Mouse (Mus musculus) adrenal gland, adult 2 months (tissue): Measurements from ENCODE around the gene Katnb1. TPM values are rescaled to one million over a fixed set of nuclear protein-coding genes. Genes with fewer than 3 reads are reported as not detected.

Source experiments
- DNase-seq: peaks from one replicate; pipeline ENCODE4 v3.0.0; 2021
- polyA plus RNA-seq: library from polyadenylated mRNA; depleted of rRNA; stranded (reverse); fragments of >200 nt; gene quantifications from 2 replicates; pipeline ENCODE4 v1.2.3, GENCODE M21; 2012; rRNA removed
- total RNA-seq, 2 experiments: library from RNA; stranded (reverse); gene quantifications; 2 replicates each; pipeline ENCODE4 v1.2.3; 2021

Gene Katnb1
- total and polyA plus RNA-seq, 3 experiments = 11.0 to 19.1 (median 17.7) TPM

- DNase-seq = no peak
Measured at GRCm38 (mm10) chr8:95141026-95141425, 60.0 kb downstream of the Katnb1 start.

DNA sequence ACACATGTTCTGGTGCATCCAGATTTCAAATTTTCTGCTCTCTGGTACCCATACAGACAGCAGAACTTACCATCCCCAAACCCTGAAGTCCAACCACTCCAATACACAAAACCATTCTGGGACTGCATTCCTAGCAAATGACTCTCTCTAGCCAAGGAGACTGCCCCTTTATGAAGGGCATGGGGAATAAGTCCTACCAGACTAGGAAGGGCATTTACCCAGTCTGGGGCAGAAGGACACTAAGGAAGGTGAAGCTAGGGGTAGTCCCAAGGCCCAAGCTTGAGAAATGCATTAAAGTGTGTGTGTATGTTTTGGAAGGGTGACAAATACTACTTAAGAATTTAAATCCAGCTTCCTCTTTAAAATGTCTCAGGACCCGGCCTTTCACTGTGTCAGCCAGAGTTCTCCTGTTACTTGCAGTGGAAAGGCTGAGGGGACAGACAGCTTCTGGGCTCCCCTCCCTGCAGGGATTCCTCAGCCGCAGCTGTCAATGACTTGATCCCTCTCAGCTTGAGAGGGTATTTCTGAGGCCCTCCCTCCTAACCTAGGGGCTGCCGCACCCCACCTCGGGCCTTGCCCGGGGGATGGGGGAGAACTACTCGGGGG lies 60.6 kb downstream of the Katnb1 start:
- peak; percentile 55 for DNase-seq

- peak; percentile 87 for DNase-seq
Measured at GRCm38 (mm10) chr8:95142075-95142831, 61.3 kb downstream of the Katnb1 start.

- DNase-seq = peak; percentile 54
Measured at GRCm38 (mm10) chr8:95142985-95143804, 62.2 kb downstream of the Katnb1 start.

DNA sequence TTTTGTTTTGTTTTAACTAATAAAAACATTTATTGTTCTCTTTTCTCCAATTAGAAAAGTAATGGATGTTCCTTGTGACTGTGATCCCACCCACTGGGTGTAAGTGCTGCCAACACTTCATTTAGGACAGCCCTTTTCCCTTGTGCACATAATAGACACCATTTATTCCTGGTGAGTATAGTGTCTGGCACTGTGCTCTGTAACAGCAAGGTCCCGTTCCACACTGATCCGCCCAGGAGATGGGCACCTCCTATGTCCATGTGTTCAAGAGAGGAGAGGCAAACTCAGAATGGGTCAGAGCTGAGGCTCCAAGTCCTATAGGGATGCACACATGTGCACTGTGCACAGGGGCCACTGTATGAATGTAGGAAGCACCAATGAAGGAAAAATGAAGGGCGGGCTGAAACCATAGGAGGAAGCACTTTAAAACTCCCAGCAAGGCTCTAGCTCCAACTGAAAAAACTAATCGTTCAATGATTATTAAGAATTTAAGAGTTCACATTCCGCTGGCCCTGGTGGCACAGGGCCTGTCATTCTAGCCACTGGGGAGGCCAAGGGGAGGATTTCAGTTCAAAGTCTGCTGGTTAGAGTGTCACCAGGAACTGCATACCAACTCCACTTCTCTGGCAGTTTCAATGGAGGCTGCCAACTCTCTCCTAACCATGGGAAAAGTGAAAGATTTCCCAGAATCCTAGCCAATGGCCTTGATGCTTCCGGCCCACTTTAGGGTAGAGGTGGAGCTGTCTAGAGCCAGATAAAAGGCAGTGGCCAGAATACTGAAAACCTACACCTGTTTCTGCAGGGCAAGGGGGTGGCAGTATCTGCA lies 63.0 kb downstream of the Katnb1 start:
- DNase-seq = peak; percentile 39

DNA sequence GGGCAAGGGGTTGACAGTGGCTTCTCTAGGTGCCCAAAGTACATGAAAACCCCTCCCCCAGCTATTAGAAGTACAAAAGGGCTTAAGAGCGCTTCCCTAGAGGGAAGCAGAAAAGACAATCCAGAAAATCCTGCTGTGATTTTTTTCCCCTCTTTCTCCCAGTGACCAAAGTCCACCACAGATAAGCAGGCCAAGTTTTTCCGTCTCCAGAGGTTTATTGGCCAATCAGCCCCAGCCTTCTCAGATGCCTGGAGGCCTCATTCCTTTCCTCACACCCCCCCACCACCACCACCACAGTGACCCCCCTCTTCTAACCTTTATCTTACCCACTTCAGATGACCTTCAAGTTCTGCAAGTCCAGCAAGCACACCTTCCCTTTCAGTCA lies 63.6 kb downstream of the Katnb1 start:
- DNase-seq = no peak

DNA sequence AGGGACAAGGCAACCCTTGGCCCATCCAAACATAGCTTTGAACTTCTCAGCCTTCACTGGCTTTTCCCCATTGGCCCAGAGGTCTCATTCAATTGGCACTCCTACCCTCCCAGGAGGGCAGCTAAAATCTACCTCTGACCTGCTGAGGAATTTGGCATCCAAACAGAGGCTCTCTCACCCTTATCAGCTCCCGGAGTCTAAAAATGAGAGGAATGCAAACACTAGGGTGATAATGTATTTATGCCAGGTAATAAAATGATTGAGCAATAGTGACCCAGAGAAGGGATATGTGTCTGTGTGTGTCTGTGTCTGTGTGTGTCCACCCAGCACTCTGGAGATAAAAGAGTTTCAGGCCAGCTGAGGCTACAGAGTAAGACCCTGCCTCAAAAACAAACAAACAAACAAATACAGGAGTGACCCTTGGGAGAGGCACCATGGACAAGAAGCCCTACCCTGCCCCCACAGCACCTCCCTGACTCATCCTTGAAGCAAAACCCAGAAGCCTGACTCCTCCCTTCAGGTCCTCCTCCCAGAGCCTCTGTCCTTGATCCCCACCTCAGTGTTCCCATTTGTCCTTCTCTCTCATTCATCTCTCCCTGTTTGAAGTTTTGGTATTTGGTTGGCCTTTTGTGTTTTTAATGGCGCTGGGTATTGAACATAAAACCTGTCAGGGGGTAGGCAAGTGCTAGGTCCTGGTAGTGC lies 65.2 kb downstream of the Katnb1 start:
- DNase-seq = peak; percentile 62

DNA sequence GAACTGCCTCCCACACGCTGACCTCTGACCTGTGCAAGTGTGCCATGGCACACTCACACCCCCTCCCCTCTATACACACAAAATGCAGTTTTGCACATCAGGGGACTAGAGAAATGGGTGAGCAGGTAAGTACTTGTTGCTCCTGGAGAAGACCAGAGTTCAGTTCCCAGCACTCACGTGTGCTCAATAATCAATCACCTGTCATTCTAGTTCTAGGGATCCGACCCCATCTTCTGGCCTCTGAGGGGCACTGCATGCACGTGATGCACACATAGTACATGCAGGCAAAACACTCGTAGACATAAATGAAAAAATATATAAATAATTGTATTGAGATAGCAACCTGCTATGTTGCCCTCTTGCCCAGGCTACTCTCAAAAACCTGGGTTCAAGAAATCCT lies 65.9 kb downstream of the Katnb1 start:
- no peak for DNase-seq

- no peak for DNase-seq
Measured at GRCm38 (mm10) chr8:95149426-95149825, 68.4 kb downstream of the Katnb1 start.

DNA sequence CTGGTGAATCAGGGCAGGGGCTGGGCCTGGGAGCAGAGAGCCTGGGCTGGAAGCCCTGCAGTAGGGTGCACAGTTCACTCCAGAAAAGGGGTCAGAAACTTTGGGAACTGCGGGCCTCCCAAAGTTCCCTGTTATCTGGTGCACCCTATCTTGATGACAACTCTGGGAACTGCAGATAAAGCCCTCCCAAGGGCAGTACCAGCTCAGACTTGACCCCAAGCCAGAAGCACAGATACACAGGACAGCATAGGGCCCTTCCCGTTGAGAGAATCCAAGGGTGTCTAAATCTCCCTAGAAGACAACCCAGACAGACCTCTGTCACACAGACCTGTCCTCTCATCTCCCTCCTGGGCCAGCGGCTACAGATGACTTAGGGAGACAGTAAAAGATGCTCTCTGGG lies 69.6 kb downstream of the Katnb1 start:
- peak; percentile 48 for DNase-seq

Other genes starting within 250 kb of the Katnb1 start
- gene Coq9, start 242.9 kb upstream of the Katnb1 start, total RNA-seq = 100 to 1,000 TPM; 186 to 208 TPM
- 538 and 543 TPM in 2 replicates for gene Coq9, start 242.9 kb upstream of the Katnb1 start, polyA plus RNA-seq
- 100 to 1,000 TPM in 1 of 2 experiments, 10 to 100 TPM in 1; 81.5 to 123 TPM for gene Ciapin1, start 242.8 kb upstream of the Katnb1 start, total RNA-seq
- gene Ciapin1, start 242.8 kb upstream of the Katnb1 start, polyA plus RNA-seq = 118 and 146 TPM in 2 replicates
- gene Polr2c, start 223.7 kb upstream of the Katnb1 start, total RNA-seq = 10 to 100 TPM; 54.5 to 68.0 TPM
- 52.0 and 66.6 TPM in 2 replicates for gene Polr2c, start 223.7 kb upstream of the Katnb1 start, polyA plus RNA-seq
- 10 to 100 TPM in 1 of 2 experiments, 1 to 10 TPM in 1; 5.8 to 12.4 TPM for gene Dok4, start 204.9 kb upstream of the Katnb1 start, total RNA-seq
- gene Dok4, start 204.9 kb upstream of the Katnb1 start, polyA plus RNA-seq = 13.0 and 18.2 TPM in 2 replicates
- gene Ccdc102a, start 163.1 kb upstream of the Katnb1 start, total RNA-seq = 10 to 100 TPM in 1 of 2 experiments, 1 to 10 TPM in 1; 7.3 to 12.5 TPM
- 16.5 and 20.4 TPM in 2 replicates for gene Ccdc102a, start 163.1 kb upstream of the Katnb1 start, polyA plus RNA-seq
- 1 to 10 TPM; 1.1 to 1.3 TPM for gene Adgrg5, start 157.5 kb upstream of the Katnb1 start, total RNA-seq
- 1.8 and 2.0 TPM in 2 replicates for gene Adgrg5, start 157.5 kb upstream of the Katnb1 start, polyA plus RNA-seq
- gene Adgrg1, start 106.4 kb upstream of the Katnb1 start, total RNA-seq = 10 to 100 TPM; 17.3 to 24.3 TPM
- gene Adgrg1, start 106.4 kb upstream of the Katnb1 start, polyA plus RNA-seq = 40.2 and 56.5 TPM in 2 replicates
- 1 to 10 TPM; 2.0 to 2.8 TPM for gene Adgrg3, start 63.5 kb upstream of the Katnb1 start, total RNA-seq
- gene Adgrg3, start 63.5 kb upstream of the Katnb1 start, polyA plus RNA-seq = 9.1 and 11.2 TPM in 2 replicates
- not detected for gene Drc7, start 26.1 kb upstream of the Katnb1 start, total RNA-seq
- gene Drc7, start 26.1 kb upstream of the Katnb1 start, polyA plus RNA-seq = not detected in 2 replicates
- 100 to 1,000 TPM; 134 to 144 TPM for gene Kifc3, start 121.6 kb downstream of the Katnb1 start, total RNA-seq
- 268 and 330 TPM in 2 replicates for gene Kifc3, start 121.6 kb downstream of the Katnb1 start, polyA plus RNA-seq
- 1 to 10 TPM in 1 of 2 experiments, under 1 TPM in 1; 0.55 to 1.1 TPM for gene Cngb1, start 225.4 kb downstream of the Katnb1 start, total RNA-seq
- gene Cngb1, start 225.4 kb downstream of the Katnb1 start, polyA plus RNA-seq = 0.57 and 0.71 TPM in 2 replicates
- under 1 TPM; 0.59 to 0.95 TPM for gene Tepp, start 229.4 kb downstream of the Katnb1 start, total RNA-seq
- 0.28 and 0.45 TPM in 2 replicates for gene Tepp, start 229.4 kb downstream of the Katnb1 start, polyA plus RNA-seq